ENCODE assay signal across 9 mouse cellular contexts in the genomic region with DNA sequence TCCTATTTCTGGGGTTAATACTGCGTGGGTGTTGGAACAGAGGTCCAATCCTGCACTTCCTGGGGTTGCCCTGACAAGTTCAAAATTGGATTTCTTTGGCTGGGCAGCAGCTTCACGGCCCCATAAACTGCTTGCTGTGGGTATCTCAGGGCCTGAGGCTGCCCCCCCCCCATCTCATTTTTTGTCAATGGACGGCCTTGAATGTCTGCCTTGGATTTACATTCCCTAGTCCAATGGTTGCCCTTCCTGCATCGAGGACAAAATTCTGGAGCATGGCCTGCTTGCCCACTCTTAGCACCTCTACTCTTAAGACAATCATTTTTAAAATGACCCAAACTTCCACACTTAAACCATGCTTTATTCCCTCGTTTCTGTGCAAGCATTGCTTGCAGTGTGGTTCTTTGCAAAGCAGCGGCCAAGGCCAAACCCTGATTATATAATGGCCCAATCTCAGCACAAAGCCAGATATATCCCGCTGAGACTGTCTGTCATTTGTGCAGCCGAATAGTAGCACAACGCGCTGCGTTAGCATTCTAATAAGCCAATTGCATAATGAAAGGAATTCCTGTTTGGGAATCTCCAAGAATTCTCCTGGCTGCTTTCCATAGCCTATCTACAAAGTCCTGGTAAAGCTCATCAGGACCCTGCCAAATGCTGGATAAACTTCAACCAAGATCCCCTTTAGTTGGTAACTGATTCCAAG.
A peak's percentile ranks its signal among the peaks of the same experiment; 100 is the strongest.
DNase-seq lines count a peak whose midpoint lies in the region; ATAC-seq lines count a peak whose summit lies in the region.
"Had no signal": no experiment of that assay in that cellular context is flagged by ENCODE, and none has a peak within 500 bp of the region (broad histone marks: within the 10 kb centered on the region; RNA-seq: fewer than 3 reads in every experiment).

No protein-coding gene starts in this region.

- intact Hi-C loops in heart, postnatal 10 days (cut with DNase I), result no loop called here

- H3K9ac ChIP-seq in hindbrain, embryonic 11.5 days (ENCODE audit: low read depth, low read length), result no peak overlapping the region
- no peak overlapping the region for H3K9ac ChIP-seq in neural tube, embryonic 15.5 days (replicated peaks)

- H3K27me3 ChIP-seq in hindbrain, embryonic 11.5 days (ENCODE audit: control insufficient read depth, insufficient read depth, low read length), result no peaks in the 10 kb centered on the region
- no peaks in the 10 kb centered on the region for H3K27me3 ChIP-seq in hindbrain, embryonic 10.5 days (ENCODE audit: insufficient read depth, poor library complexity, severe bottlenecking)
- H3K27me3 ChIP-seq in neural tube, embryonic 15.5 days (replicated peaks), result no peaks in the 10 kb centered on the region

- H3K4me3 ChIP-seq in hindbrain, embryonic 11.5 days (ENCODE audit: low read depth, low read length), result no peak overlapping the region
- no peak overlapping the region for H3K4me3 ChIP-seq in hindbrain, embryonic 10.5 days
- no peak overlapping the region for H3K4me3 ChIP-seq in neural tube, embryonic 15.5 days (replicated peaks)

- DNase-seq in hindbrain, embryonic 11.5 days (ENCODE audit: low spot score), result no peak
- no peak for DNase-seq in hindbrain, embryonic 10.5 days (ENCODE audit: low spot score)
- peak; percentile 11 for DNase-seq in ES-CJ7 (ENCODE audit: low read depth, low spot score)
- DNase-seq in adrenal gland, postnatal 14 days, result peak; percentile 23
- peak; percentile 18 to 23 for DNase-seq in heart, postnatal 10 days
- DNase-seq in urinary bladder, adult 18-20 months (ENCODE audit: low spot score in 2 of 2), result no peak
- DNase-seq: thymus, postnatal 36 days had no signal

- peak; percentile 43; the same call in 1 of the 2 replicates for ATAC-seq in hindbrain, embryonic 11.5 days (ENCODE audit: low FRiP score)
- ATAC-seq in neural tube, embryonic 15.5 days (ENCODE audit: low FRiP score), result no peak
- no peak for ATAC-seq in erythroid progenitor cell, adult 5-6 weeks (replicated peaks; ENCODE audit: low FRiP score, poor library complexity, severe bottlenecking)

- H3K4me2 ChIP-seq in hindbrain, embryonic 11.5 days (replicated peaks; ENCODE audit: low read depth, low read length), result no peak overlapping the region
- no peak overlapping the region for H3K4me2 ChIP-seq in neural tube, embryonic 15.5 days

- no peaks in the 10 kb centered on the region for H3K9me3 ChIP-seq in hindbrain, embryonic 11.5 days (ENCODE audit: control insufficient read depth, low read length)
- no peaks in the 10 kb centered on the region for H3K9me3 ChIP-seq in hindbrain, embryonic 10.5 days
- no peaks in the 10 kb centered on the region for H3K9me3 ChIP-seq in neural tube, embryonic 15.5 days (replicated peaks)

- H3K36me3 ChIP-seq in hindbrain, embryonic 11.5 days (ENCODE audit: control insufficient read depth, insufficient read depth, low read length), result no peaks in the 10 kb centered on the region
- no peaks in the 10 kb centered on the region for H3K36me3 ChIP-seq in hindbrain, embryonic 10.5 days
- no peaks in the 10 kb centered on the region for H3K36me3 ChIP-seq in neural tube, embryonic 15.5 days

- WGBS in hindbrain, embryonic 11.5 days, result 64% methylated on average over 11 of the region's 11 CpGs
- 69% methylated on average over 11 of the region's 11 CpGs for WGBS in hindbrain, embryonic 10.5 days
- whole genome bisulfite sequencing in neural tube, embryonic 15.5 days, result 61% methylated on average over 11 of the region's 11 CpGs

- H3K27ac ChIP-seq in hindbrain, embryonic 11.5 days (ENCODE audit: low read depth, low read length), result no peak overlapping the region
- no peak overlapping the region for H3K27ac ChIP-seq in hindbrain, embryonic 10.5 days
- H3K27ac ChIP-seq in neural tube, embryonic 15.5 days (replicated peaks), result no peak overlapping the region

- no peaks in the 10 kb centered on the region for H3K4me1 ChIP-seq in hindbrain, embryonic 11.5 days (replicated peaks; ENCODE audit: control insufficient read depth, insufficient read depth, low read length)
- 0 out of 2 replicates have a peak, but pooled peaks cover 3% of the 10 kb centered on the region for H3K4me1 ChIP-seq in hindbrain, embryonic 10.5 days (replicated peaks)
- no peaks in the 10 kb centered on the region for H3K4me1 ChIP-seq in neural tube, embryonic 15.5 days

Comparison
In these comparisons a context has a peak if more than half of its experiments do, and no peak if none do; other contexts are left out.
1. DNase-seq: peak in ES-CJ7 (single experiment), adrenal gland, postnatal 14 days (single experiment) and heart, postnatal 10 days (2 of 2); none in hindbrain, embryonic 11.5 days (single experiment), hindbrain, embryonic 10.5 days (single experiment) and urinary bladder, adult 18-20 months (0 of 2).